Mouse (Mus musculus) right cerebral cortex, adult 2 months (tissue): ENCODE results near the gene Lsm11.
A peak's percentile ranks its signal among the peaks of the same experiment; 100 is the strongest.
"Not testable (repeated sequence)": the region's sequence is repeated elsewhere in the genome, so short reads cannot be mapped to it uniquely, and the experiment has no call there.

ENCODE experiments used
- DNase-seq, 2 experiments: peaks; one replicate each; pipeline ENCODE4 v3.0.0; 2021 to 2022; ENCODE audit warnings: low spot score in 2 of 2

The Lsm11 gene

GRCm38 (mm10) chr11:45883270-45883931, 61.3 kb downstream of the Lsm11 start:
- DNase-seq, result no peak

- no peak for DNase-seq
Observed at GRCm38 (mm10) chr11:45881683-45882068, 63.1 kb downstream of the Lsm11 start.

GRCm38 (mm10) chr11:45881026-45881682, 63.6 kb downstream of the Lsm11 start:
- peak in 1 of 2 experiments; percentile 34 for DNase-seq

GRCm38 (mm10) chr11:45879366-45879765, 65.4 kb downstream of the Lsm11 start:
- DNase-seq, result not testable (repeated sequence)
